Mouse (Mus musculus) CD4-positive, CD25-positive, alpha-beta regulatory T cell, adult 4 months (primary cell): ENCODE results near the gene Btbd9. TPM values are rescaled to one million over a fixed set of nuclear protein-coding genes. Genes with fewer than 3 reads are reported as not detected.

Experiments
- ATAC-seq: one replicate; pipeline ENCODE4 v1.8.0; 2017
- polyA plus RNA-seq, 2 experiments: library from polyadenylated mRNA; unstranded; fragments of 100-300 nt; shearing (Covaris generic); gene quantifications; one replicate each; pipeline ENCODE4 v1.2.1; 2017

Btbd9 gene
- polyA plus RNA-seq, 2 experiments from 2014 or later = 58.9 to 82.9 TPM

DNA sequence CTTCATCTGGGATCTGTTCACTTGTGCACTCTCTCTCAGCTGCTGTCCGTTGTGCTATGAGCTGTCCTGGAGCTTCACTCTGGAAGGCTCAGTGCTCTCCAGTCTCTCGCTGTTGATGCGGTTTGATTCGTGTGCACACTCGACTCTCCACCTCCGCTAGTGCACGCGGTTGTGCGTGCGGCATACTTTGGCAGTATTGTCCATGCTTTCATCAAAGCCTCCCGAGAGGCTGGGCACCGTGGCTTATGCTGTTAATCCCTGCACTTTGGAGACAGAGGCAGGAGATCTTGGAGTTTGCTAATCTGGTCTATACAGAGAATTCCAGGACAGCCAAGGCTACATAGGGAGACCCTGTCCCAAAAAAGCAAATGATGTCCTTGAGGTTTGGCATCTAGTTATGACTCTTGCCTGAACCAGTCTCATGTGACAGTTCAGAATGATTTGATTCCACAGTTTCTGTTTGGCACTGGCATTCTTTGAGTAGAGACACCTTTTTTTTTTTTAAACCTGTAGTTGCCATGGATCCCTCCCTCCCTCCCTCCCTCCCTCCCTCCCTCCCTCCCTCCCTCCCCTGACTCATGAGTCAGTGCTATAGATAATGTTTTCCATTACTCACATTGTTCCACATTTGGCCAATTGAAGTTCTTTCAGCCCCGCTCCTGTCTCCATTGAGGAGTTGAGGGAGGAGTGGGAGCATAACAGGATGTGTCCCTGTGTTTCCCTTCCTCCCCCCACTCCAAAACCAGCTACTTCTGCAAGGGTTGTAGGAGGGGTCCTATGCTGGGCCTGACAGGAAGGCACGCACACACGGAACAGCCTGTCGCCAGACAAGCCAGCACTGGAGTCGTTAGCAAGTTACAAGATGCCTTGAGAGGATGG is 379.6 kb downstream of the Btbd9 start:
- ATAC-seq = peak; percentile 35

- ATAC-seq = no peak
Measured at GRCm38 (mm10) chr17:30195591-30196183, 380.6 kb downstream of the Btbd9 start.

DNA sequence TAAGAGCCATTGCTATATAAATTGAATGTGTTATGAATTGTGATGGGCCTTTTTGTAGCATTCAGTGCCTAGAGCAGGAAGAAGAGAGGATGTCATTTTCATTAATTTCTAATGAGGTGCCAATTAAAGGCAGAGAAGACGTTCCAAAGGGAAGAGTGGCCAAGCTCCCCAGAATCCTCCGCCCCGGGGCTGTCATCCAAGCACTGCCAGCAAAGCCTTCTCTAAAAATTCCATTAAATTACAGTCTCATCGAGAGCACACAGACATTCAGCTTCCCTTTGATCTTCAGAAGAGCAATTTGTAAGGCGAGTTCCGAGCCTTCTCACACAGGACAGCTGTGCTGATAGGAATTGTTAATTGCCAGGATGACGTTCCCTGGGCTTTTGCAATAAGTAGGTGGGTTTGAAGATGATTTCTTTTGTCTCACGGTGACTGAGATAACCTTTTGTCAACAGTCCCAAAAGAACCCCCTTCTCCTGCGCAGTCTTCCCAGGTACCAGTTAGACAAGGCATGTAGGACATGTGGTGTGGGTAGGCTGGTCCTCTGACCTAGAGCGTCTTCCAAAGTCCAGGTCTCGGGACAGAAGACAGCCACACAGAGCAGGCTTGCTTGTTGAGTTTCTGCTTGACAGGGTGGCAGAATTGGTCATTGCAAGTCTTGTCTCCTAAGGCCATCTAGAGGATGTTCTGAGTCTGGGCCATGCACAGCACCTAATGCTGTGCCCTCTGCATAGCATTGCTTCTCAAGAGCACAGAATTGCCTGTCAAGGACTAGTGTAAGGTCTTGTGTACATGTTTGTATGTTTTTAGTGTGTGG is 381.5 kb downstream of the Btbd9 start:
- no peak for ATAC-seq

DNA sequence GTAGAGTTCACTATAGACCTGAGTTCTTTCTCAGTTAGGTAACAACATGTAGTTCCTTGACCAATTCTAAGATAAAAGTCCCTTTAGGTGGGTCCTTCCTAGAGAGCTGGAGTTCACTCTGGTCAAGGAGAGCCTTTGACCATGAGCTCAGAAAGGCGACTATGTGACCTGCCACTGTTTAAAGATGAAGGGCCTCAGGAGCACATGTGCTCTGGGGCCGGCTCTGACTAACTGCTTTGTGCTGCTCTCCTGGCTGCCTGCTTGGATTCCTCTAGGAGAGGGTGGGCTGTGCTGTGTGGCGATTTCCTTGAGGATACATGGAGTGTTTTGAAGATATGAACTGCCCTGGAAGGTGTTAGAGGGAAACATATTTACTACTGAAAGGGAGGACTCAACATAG is 382.2 kb downstream of the Btbd9 start:
- ATAC-seq = no peak

DNA sequence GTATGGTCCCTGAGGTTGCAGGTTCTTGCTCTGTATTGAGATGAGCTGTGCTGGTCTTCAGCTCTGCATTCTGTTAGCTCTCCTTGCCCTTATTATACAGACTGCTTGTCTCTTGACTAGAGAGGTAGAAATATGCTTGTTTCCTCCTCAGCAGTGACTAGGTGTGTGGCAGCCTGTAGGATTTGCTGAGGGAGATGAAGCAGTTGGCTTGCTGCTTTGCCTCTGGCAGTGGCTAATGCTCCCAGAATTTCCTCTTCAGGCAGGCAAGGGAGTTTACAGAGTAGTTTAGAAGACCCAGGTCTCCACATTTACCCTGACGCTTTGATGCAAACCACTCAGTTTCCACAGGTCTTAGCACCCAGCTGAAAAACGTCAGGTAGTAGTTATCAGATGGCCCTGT is 382.7 kb downstream of the Btbd9 start:
- ATAC-seq = no peak

GRCm38 (mm10) chr17:30192416-30193005 is 383.8 kb downstream of the Btbd9 start:
- ATAC-seq = no peak

DNA sequence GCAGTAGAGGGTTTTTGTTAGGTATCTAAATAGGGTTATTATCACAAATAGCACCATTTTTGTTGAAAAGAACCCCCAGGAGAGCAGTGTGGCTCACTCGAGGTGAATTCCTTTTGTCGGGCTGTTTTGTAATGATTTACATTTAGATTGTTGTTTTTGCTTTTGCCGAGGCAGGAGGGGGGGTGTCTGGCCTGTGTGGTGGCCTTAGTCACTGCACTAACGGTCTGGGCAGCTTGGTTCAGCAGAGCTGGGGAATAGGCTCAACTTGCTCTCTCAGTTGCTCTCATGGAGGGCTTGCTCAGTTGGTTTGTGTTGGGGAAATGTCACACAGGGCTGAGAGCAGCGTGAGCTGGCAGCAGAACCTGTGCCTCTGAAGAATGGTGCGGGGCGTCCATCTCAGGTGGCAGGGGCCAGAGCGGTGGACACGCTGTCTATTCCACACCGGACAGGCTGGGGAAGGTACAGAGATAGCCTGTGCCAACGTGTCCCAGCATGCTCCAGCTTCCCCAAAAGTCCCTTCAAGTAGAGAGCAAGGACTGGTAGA is 385.1 kb downstream of the Btbd9 start:
- no peak for ATAC-seq

DNA sequence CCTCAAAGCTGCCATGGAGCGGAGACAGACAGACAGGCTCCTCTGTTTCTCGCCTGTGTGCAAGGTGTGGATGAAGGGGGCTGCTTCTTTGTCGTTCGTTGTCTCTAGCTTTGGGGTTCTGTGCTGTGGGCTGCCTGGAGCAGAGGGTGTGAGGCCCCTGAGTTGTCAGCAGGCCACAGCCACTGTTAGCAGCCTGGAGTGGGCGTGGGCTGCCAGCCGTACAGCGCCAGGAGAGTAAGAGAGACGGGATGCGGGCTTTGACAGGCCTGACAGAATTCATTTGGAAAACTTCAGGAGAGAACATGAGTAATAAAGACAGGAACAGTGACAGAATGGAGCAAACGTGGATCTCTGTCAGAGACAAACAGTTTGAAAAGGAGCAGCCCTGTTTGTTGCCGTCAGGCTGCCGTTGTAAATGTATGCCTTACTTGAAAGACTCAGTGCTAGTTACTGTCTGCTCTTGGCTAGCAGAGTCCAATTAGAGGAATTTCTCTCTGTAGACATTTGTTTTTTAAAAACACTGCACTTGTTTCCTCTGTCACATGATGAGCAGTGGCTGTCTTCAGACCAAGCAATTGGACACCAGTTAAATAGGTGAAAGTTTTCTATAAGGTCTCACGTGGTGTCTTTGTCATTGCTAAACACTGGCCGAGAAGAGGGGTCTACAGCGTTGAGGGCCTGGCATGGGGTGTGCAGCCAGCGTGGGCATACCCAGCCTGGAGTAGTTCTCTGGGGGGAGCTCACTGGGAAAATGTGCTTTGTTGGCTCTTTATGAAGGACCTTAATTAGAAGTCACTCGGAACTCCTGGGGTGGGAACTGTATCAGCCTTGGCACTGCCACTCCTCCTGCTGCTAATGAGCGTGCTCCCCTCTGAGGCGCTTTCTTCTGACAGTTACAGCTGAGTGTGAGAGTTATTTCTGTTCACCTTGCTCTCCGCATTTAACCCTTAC is 388.0 kb downstream of the Btbd9 start:
- ATAC-seq = no peak

DNA sequence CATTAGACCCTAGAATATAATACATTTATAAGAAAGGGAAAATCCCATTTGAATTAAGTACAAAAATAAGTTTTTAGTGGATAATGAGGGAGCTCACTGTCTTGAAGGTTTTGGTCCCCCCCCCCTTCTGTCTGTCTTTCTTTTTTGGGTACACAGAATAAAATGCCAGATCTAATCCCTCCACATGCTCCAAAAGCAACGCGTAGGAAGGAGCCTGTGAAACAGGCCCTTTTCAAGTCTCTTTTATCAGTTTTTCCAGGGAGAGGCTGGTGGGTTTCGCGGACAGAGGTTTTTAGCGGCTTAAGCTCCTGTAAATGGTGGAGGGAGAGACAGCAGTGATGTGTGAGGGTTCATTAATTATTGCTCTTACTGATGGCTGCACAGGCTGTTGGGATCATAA is 388.7 kb downstream of the Btbd9 start:
- no peak for ATAC-seq

GRCm38 (mm10) chr17:30187154-30187553 is 389.1 kb downstream of the Btbd9 start:
- no peak for ATAC-seq

GRCm38 (mm10) chr17:30183561-30183960 is 392.7 kb downstream of the Btbd9 start:
- no peak for ATAC-seq

DNA sequence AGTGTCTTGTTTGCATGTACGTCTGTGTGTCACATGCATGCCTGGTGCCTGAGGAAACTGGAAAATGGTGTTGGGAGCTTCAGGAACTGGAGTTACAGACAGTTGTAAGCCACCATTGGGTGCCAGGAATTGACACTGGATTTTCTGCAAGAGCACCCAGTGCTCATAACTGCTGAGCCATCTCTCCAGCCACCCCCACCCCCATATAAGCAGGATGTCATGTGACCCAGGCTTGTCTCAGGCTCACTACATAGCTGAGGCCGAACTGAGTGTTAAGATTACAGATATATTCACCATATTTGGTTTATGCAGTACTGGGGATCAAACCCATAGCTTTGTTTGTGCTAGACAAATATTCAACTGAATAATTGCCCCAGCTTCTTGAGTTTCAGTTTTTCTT is 394.2 kb downstream of the Btbd9 start:
- peak; percentile 74 for ATAC-seq

DNA sequence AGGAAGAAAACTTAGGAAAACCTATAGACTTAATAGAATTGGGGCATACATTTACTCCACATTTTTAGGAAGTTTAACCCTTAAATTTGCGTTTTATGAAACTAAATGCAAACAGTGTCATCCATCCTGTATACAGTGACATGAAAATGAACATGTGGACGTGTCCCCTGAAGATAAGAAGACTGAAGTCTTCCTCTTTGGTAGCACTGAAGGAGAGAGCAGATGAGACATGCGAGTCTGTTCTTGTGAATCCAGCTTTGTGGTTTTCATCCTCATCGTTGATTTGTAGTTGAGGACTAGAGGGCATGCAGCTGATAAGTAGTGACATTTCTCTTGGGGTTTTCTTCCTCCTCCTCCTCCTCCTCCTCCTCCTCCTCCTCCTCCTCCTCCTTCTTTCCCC is 394.7 kb downstream of the Btbd9 start:
- ATAC-seq = no peak

DNA sequence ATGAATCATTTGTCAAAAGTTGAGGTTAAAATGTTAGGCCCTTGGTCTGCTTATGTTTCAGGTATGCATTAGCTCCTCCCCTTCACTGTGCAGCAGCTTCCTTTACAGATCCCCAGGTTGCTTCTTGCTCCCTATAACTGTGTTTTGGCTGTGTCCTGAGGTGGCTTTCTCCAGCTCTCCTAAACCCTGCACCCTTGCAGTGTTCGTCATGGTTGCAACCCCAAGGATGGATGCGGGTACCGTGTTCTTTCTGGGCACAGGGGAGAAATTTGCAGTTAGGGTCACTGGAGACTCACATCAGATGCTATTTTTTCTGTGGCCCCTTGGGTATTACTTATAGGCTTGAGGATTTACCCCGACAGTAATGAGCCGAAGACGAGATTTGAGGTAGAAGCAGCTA is 396.1 kb downstream of the Btbd9 start:
- ATAC-seq = no peak

GRCm38 (mm10) chr17:30178402-30178801 is 397.9 kb downstream of the Btbd9 start:
- ATAC-seq = no peak

GRCm38 (mm10) chr17:30177435-30177834 is 398.9 kb downstream of the Btbd9 start:
- no peak for ATAC-seq

Other genes starting within 250 kb of the Btbd9 start
- 10 to 100 TPM; 22.6 to 23.4 TPM for gene Dnah8, start 47.9 kb upstream of the Btbd9 start, polyA plus RNA-seq
- gene Glo1, start 50.4 kb upstream of the Btbd9 start, polyA plus RNA-seq = 100 to 1,000 TPM; 131 to 137 TPM